Mouse (Mus musculus): ENCODE data around the gene Fto. TPM values are rescaled to one million over a fixed set of nuclear protein-coding genes. Genes with fewer than 3 reads are reported as not detected.
A peak's percentile ranks its signal among the peaks of the same experiment; 100 is the strongest.

The Fto gene
- total RNA-seq, 2 experiments from 2014 or later = 116 to 125 TPM

DNA sequence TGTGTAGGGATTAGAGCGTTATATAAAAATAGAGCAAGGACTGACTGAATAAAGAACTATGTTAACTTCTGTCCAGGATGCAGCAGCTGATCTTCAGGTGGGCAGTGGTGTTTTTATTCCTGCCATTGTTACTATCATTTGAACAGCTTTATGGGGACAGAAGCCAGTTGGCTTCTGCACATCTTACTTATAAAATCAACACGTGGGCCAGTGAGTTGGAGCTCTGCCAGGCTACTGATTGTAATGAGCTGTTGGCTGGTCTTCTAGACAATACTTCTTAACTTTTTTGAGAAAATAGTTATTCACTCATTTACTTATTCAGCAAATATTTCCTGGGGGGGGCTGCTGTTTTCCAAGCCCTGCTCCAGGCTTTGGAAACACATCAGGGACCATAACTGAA is 215.6 kb downstream of the Fto start:
- no peak for DNase-seq

DNA sequence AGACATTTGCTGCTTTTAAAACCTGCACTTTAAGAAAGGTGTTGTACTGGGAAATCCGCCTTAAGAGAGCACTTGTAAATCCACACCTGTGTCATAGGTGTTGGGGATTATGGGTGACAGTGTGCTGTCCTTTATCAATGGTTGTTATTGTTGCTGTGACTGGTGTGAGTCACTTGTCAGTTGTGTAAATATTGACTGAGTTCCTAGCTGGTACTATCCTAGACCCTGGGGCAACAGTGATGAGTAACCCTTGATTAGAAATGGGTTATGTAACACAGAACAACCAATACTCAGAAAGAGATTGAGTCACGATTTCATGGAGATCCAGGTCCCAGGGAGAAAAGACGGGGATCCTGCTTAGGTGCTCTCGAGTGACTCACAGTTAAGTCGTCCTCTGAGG is 216.4 kb downstream of the Fto start:
- no peak for DNase-seq

DNA sequence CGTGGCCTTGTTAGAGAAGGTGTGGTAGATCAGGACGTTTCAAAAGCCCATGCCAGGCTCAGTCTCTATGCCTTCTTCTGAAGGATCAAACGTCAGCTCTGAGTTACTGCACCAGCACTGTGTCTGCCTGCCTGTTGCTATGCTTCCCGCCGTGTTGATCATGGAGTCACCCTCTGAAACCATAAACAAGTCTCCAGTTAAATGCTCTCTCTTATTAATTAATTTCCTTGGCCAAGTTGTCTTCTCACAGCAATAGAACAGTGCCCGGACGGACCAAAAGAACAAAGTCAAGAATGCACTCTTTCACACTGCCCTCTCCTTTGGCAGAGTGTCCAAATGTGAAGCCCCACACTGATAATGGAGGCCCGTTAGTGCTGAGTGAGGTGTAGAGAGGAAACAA is 217.3 kb downstream of the Fto start:
- no peak for DNase-seq

DNA sequence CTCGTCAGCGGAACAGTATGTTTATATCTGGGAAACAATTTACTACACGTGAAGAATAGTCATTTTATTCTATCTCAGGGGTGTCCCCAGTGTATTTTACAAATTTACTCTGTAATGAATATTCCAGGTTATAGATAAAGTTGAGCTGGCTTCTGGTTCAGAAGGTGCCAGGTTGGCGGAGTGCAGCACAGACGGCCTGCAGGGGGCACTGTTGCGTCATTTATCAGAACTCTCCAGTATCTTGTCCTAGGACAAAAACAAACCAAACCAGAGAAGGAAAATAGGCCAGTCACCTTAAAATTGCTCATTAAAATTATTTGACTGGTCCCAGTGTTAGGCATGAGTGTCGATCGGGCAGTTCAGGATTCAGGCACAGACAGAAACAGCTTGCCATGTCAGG is 218.6 kb downstream of the Fto start:
- peak; percentile 89 for DNase-seq

- DNase-seq = no peak
Observed at GRCm38 (mm10) chr8:91532671-91533436, 219.5 kb downstream of the Fto start.

- no peak for DNase-seq
Observed at GRCm38 (mm10) chr8:91534752-91535151, 221.4 kb downstream of the Fto start.

DNA sequence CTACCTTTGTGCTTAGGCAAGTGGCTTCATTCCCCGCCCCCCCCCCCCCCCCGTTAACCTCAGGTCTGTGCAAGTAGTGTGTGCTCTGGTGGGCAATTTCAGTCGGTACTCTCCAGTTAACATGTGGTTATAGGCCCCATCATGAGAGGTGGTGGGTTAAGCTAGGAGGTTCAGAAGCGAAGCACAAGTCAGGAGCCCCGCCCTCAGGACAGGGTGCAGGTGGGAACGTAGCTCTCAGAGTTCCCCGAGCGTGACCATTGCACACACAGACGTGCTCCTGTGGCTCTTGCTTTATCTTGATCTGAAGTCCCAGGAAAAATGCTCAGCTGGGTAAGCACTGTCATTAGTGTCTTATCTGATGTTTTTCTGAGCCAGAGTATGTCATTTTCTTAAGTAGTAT is 224.8 kb downstream of the Fto start:
- DNase-seq = no peak

DNA sequence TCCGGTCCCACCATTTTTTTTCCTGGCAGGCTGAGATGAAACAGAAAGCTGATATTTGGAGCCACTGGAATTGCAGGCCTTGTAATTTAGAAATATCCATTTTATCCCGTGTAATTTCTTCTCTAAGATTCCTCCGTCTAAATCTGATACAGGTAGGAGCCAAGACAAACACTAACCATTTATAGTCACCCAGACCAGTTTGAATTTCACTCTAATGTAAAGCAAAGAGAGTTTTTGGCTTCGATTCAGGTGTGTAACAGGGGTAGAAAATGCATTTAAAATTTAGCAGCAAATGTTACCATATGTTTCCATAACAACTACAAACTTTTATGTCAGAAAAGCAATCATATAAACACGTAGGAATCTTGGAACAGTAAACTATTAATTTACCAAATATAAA is 225.6 kb downstream of the Fto start:
- DNase-seq = no peak

DNA sequence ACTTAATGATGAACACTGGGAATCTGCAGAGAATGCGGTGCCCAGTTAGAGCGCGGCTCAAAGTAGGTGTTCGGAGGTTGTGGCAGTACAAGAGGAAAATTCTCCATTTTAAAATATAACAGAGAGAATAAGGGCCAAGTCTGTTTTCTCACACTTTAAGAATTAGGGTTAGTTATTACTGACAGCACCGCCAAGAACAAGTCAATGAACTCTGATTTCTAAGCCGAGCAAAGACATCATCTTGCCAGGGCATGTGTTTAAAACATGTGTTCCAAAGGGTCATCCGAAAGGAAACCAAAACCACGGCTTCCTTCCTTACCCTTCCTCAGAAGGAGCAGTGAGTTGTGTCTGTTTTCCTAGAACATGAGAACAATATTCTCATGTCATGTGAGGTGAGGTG is 226.3 kb downstream of the Fto start:
- DNase-seq = no peak

DNA sequence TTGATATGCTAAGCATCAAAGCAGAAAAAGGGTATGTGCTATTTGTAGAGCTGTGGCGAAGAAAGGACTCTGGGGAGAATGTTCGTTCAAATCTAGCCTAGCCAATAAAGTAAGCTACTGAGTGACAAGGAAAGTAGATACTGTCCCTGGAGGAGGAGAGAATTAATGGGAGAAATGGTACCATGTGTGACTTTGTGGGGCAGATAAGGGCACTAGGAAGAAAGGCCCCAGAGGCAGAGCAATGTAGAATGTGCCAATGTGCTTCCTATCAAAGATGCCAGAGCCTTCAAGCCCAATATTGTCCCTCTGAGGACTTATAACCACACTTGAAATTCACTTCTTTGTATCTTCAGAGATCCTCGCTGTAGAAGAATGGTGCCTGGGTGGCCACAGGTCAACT is 227.9 kb downstream of the Fto start:
- DNase-seq = no peak

DNA sequence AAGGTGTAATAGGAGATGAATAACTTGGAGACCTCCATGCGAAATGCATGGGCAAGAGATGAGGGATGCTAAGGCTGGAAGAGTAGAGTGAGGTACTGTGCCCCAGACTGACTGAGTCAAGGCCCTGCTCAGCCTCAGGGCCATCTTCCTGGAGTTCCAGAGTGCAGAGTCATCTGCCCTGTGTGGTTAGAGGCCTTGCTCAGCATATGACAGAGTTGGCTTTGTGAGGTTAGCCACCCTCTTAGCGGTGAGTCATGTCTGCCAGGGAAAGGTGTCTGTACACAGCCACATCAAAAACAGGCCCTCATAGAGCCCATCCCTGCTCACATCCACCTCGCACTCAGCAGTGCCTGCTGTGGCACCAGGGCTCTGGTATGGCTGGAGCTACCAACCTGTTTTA is 232.2 kb downstream of the Fto start:
- no peak for DNase-seq

- DNase-seq = no peak
Observed at GRCm38 (mm10) chr8:91546599-91546998, 233.3 kb downstream of the Fto start.

- DNase-seq = no peak
Observed at GRCm38 (mm10) chr8:91550131-91550530, 236.8 kb downstream of the Fto start.

- no peak for DNase-seq
Observed at GRCm38 (mm10) chr8:91551166-91551765, 237.9 kb downstream of the Fto start.

DNA sequence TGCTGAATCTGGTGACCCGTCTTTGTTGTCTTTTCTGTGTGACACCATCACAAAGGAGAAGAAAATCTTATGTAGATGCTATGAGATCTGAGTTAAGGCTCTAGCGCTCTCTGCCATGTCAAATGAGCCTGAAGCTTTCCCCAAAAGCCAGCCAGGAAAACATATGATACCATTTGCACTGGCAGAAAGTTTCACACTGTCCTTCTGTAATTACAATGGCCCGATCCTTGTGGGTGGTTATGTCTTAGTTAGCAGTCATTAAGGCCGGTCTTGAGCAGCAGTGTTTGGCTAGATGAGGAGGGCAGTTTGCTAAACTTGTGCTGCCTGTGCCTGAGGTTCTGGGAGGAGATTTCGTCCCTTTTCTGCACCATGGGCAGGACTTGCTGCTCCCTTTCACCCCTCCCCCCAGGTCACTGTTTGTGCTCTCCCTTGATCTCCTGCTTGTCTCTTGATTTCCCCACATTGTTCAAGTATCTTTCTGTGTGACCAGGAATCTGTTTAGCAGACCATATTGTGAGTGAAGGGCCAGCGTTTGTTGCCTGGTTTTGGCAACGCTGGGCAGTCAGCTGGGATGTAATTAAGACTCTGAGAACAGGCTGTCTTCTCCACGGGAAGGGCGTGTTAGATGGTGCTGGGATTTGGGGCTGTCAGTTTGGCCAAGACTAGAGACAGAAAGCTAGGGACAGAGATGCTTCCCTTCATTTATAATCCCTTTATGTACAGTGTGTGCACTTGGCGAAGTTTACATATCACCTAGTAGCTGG is 238.6 kb downstream of the Fto start:
- no peak for DNase-seq

- DNase-seq = no peak
Observed at GRCm38 (mm10) chr8:91552635-91553034, 239.3 kb downstream of the Fto start.

DNA sequence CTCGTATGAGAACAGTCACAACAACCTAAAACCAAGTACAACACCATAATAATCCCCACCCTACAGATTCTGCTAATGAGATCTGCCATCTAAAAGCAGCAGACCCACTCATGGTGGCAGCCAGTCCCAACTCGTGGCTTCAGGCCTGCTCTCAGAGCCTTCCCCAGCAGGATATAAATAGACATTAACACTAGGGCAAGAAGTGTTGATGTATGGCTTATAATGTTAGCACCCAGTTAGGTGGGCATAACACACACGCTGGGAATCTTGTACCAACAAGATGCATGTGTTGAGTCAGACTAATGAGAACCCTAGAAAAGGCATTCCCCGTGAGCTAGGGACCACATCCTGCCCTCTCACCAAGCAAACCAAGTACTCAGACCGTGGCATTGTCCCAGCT is 240.1 kb downstream of the Fto start:
- DNase-seq = no peak

- no peak for DNase-seq
Observed at GRCm38 (mm10) chr8:91557041-91557587, 243.8 kb downstream of the Fto start.

- no peak for DNase-seq
Observed at GRCm38 (mm10) chr8:91558408-91558807, 245.1 kb downstream of the Fto start.

GRCm38 (mm10) chr8:91560017-91560591 is 246.8 kb downstream of the Fto start:
- no peak for DNase-seq

DNA sequence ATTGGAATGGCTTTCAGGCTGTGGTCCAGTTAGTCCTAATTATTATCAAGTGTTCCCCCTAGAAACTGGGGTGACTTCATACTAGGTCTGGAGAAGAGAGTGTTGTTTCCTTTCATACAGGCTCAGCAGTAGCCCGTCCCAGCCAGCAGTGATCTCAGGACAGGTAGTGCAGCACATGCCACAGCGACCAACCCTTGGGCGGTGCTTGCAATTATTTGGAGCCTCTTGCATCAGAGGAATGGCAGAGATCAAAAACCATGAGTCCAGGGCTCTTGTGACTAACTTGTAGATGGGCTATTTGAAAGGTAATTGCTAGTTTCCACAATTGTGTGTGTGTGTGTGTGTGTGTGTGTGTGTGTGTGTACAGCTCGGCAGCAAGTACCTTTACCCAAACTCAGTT is 247.9 kb downstream of the Fto start:
- no peak for DNase-seq

- no peak for DNase-seq
Observed at GRCm38 (mm10) chr8:91562600-91562999, 249.3 kb downstream of the Fto start.

GRCm38 (mm10) chr8:91563326-91563725 is 250.0 kb downstream of the Fto start:
- DNase-seq = no peak

All from gastrocnemius, postnatal 10 days (tissue).